Mouse (Mus musculus) cortical plate, adult 2 months (tissue): ENCODE results near the gene Gm21987.

Source experiments
- CTCF ChIP-seq: fragments of 200-500 bp; IDR thresholded peaks from 2 replicates; pipeline ENCODE4 v1.5.1; 2011; ENCODE audit warnings: mild to moderate bottlenecking, control low read depth, low read length; ENCODE audit not compliant: insufficient read depth; ENCODE audit errors: extremely low read depth
- POLR2A ChIP-seq: fragments of 200-500 bp; IDR thresholded peaks from 2 replicates; pipeline ENCODE4 v1.6.1; 2011; ENCODE audit warnings: mild to moderate bottlenecking, low read length, control low read depth; ENCODE audit not compliant: insufficient read depth; ENCODE audit errors: extremely low read depth

- TF ChIP-seq CTCF (no peak), POLR2A (no peak)
Measured at GRCm38 (mm10) chr16:38359241-38359640, 12.4 kb downstream of the Gm21987 start.
